Mouse (Mus musculus) c-Kit-positive CD71-positive TER-119-negative erythroid progenitor cells, embryonic 14.5 days (primary cell): ENCODE data around the gene Cyp2d40.
"Not testable (repeated sequence)": the region's sequence is repeated elsewhere in the genome, so short reads cannot be mapped to it uniquely, and the experiment has no call there.

ENCODE experiments used
- DNase-seq: peaks from one replicate; pipeline ENCODE4 v3.0.0-alpha.2; 2013; ENCODE audit warnings: low read depth

Gene Cyp2d40

DNA sequence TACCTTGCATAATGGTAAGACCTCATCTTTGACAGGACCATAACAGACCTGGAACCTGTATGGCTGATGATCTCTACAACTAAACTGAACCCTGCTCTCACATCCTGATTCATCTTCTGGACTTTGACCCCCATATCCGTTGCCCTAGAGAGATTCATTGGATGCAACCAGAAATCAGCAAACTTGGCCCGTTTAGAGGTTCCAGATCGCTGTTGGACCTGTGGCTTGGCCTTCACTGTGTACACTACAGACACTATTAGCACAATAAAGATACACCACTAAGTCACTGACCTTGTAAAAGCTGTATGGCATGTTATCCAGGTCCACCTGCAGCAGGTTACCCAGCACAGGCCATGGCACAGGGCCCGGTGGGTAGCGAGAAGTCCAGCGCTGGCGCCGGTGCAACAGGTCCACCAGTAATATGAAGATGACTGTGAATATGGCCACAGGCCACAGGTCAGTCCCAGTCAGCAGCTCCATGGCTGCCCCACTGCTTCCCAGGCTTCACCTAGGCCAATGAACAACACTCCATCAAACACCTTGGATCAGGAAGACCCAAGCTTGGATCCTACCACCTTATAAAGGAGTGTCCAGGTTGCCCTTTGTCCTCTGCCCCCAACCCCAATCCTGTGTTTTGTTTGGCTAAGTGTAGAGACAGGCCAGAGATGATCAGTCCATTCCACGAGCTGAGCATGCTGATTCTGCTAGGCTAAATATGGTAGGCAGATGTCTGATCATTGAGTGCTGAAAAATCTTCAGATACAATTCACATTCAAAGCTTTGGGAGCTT, at the start of gene Cyp2d40:
Cyp2d40 (minus strand) TSS at position 553 of the 790 bp plus-strand sequence.
- DNase-seq: no peak

DNA sequence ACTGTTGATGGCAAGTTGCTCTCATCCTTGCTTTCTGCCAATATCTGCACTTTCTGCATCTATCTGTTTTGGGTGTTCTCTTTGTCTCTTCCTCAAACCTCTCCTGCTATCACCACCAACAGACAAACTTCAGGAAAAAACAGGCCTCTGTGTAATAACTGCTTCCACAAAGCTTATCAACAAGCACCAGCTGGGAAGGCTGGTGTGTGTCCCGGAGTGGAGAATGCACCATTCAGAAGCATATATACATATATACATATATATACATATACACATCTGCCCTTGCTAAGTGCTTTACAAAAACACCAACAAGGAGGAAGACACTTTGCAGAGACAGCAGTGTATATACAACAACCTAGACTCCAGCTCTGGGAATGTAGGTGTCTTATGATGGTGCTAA, 46.6 kb upstream of the Cyp2d40 start:
- DNase-seq: peak; percentile 70

GRCm38 (mm10) chr15:82809511-82809910, 45.5 kb upstream of the Cyp2d40 start:
- DNase-seq: no peak

GRCm38 (mm10) chr15:82806969-82807763, 43.2 kb upstream of the Cyp2d40 start:
- no peak for DNase-seq

DNA sequence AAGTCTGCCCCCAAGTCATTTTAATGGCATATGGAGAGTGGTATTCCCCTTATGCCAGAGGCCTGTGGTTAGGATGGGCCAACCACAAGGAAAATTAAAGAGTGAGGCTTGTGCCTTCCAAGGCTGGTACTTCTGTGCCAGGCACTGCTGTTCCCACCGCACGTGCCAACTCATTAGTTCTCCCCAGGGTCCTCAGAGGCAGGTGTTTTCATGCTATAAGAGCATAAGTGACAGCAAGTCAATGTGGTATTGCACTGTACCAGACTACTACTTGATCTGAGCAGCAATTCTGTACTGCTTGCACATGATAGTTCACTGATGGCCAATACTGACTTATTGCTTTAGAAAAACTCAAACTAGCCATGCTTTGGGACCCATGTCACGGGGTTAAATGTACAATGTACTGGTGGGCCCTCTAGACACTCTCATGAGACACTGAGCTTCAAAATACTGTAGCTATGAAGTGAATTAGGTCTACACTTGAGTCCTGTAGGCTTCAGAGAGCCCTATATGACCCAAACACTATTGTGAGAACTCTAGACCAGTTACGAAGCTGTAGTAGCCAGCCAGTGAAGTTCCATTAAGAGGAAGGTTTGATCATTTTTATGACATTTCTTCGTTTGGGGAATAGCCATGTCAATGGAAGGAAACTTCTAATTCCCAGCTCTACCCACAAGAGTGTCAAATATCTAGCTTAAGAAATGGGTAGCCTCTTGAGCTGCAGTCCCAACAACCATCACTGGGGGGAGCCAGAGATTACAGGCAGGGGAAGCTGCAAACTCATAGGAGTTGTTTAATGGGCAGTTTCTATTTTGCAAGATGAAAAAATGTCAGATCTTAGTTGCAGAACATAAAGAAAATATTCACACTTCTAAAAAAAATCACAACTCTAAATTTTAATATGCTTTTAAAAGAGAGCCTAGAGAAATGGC, 41.0 kb upstream of the Cyp2d40 start:
- peak; percentile 53 for DNase-seq

GRCm38 (mm10) chr15:82795936-82796440, 32.0 kb upstream of the Cyp2d40 start:
- no peak for DNase-seq

- DNase-seq: no peak
Measured at GRCm38 (mm10) chr15:82794277-82794676, 30.3 kb upstream of the Cyp2d40 start, which contains the start of gene Cyp2d26. Gene Cyp2d26 (minus strand): TSS chr15:82794294.

GRCm38 (mm10) chr15:82793868-82794267, 29.9 kb upstream of the Cyp2d40 start:
- DNase-seq: no peak

- no peak for DNase-seq
Measured at GRCm38 (mm10) chr15:82793454-82793853, 29.5 kb upstream of the Cyp2d40 start.

- DNase-seq: no peak
Measured at GRCm38 (mm10) chr15:82792566-82792965, 28.6 kb upstream of the Cyp2d40 start.

- no peak for DNase-seq
Measured at GRCm38 (mm10) chr15:82784581-82784980, 20.6 kb upstream of the Cyp2d40 start.

GRCm38 (mm10) chr15:82783800-82784199, 19.8 kb upstream of the Cyp2d40 start:
- DNase-seq: no peak

- not testable (repeated sequence) for DNase-seq
Measured at GRCm38 (mm10) chr15:82777856-82778255, 13.9 kb upstream of the Cyp2d40 start.

DNA sequence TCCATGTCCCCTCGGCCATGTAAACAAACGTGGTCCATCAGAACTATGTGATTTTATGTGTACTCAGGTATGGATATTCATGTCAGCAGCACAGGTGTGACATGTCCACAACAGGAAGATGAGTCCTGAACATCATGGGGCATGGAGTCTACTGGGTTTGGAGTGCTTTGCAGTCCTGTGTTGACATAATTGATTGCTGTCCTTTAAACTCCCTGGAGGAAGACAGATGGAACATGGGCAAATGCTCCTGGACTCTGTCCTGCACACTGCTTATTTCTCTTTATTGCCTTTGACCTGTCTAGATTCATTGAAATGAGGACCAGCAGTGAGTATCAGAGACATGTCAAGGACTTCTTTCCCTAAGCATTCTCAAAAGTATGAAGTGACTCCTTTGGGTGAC, 2.0 kb upstream of the Cyp2d40 start:
- DNase-seq: no peak

DNA sequence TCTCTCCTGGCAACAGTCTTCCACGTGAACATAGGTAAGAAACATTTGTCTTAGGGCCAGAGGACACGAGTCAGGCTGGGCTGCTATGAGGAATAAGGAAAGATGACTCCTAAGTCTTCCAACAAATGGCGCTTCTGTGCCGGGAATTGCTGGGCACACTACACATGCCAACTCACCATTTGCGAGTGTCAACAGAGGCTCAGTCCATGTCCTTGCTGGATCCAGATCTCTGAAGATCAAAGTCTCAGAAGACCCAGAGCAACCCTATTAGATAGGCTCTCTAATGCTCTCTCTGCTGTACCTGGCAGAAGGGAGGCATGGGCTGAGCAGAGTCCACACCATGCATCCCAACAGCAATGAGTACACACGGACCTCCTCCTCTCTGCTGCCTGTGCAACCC, 898 bp upstream of the Cyp2d40 start:
- no peak for DNase-seq

- DNase-seq: no peak
Measured at GRCm38 (mm10) chr15:82748141-82748540, 15.8 kb downstream of the Cyp2d40 start.

DNA sequence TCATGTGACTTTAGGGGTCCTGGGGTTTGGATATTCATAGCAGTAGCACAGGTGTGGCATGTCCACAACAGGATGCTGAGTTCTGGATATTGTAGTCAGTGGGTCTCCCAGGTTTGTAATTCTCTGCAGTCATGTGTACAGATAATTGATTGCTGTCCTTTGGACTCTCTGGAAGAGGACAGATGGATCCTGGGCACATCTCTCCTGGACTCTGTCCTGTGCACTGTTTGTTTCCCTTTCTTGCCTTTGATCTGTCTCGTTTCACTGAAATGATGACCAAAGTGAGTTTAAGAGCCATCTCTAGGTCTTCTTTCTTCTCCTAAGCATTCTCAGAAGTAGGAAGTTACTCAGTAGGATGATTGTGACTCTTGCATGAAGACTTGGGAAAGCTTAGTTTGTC, 16.5 kb downstream of the Cyp2d40 start:
- no peak for DNase-seq

- DNase-seq: not testable (repeated sequence)
Measured at GRCm38 (mm10) chr15:82733331-82733925, 30.6 kb downstream of the Cyp2d40 start.
